Mouse (Mus musculus) hindbrain, embryonic 14.5 days (tissue): ENCODE results near the gene Clcn3. TPM values are rescaled to one million over a fixed set of nuclear protein-coding genes. Genes with fewer than 3 reads are reported as not detected.
"Not testable (repeated sequence)": the region's sequence is repeated elsewhere in the genome, so short reads cannot be mapped to it uniquely, and the experiment has no call there.

Source experiments
- ATAC-seq: fragments of 200-750 bp; cut with Nextera tagmentation; 2 replicates; pipeline ENCODE4 v1.8.0; 2017; ENCODE audit warnings: moderate number of reproducible peaks, mild to moderate bottlenecking, moderate TSS enrichment, moderate library complexity; ENCODE audit not compliant: low FRiP score
- DNase-seq: peaks from one replicate; pipeline ENCODE4 v3.0.0-alpha.2; 2015; ENCODE audit warnings: low spot score
- H3K27ac ChIP-seq: fragments of 300-500 bp; sonication (generic); 2 replicates; pipeline ENCODE4 v1.5.1; 2014; ENCODE audit warnings: mild to moderate bottlenecking, moderate library complexity
- H3K27me3 ChIP-seq: fragments of 300-500 bp; sonication (generic); 2 replicates; pipeline ENCODE4 v1.6.1; 2014; ENCODE audit warnings: mild to moderate bottlenecking, low read length, mixed read lengths; ENCODE audit not compliant: control insufficient read depth, insufficient read depth
- H3K36me3 ChIP-seq: fragments of 300-500 bp; sonication (generic); replicated peaks from 2 replicates; pipeline ENCODE4 v1.6.1; 2014; ENCODE audit not compliant: control insufficient read depth, insufficient read depth
- H3K4me1 ChIP-seq: fragments of 300-500 bp; sonication (generic); replicated peaks from 2 replicates; pipeline ENCODE4 v1.6.1; 2014; ENCODE audit warnings: antibody characterized with exemption, low read length, mixed read lengths; ENCODE audit not compliant: control insufficient read depth, insufficient read depth
- H3K4me2 ChIP-seq: fragments of 300-500 bp; sonication (generic); replicated peaks from 2 replicates; pipeline ENCODE4 v1.6.1; 2014; ENCODE audit warnings: mild to moderate bottlenecking, moderate library complexity
- H3K4me3 ChIP-seq: fragments of 300-500 bp; sonication (generic); replicated peaks from 2 replicates; pipeline ENCODE4 v1.5.1; 2014; ENCODE audit warnings: mild to moderate bottlenecking, low read length
- H3K9ac ChIP-seq: fragments of 300-500 bp; sonication (generic); 2 replicates; pipeline ENCODE4 v1.6.1; 2014
- H3K9me3 ChIP-seq: fragments of 300-500 bp; sonication (generic); 2 replicates; pipeline ENCODE4 v1.6.1; 2016; ENCODE audit warnings: low read length; ENCODE audit not compliant: control insufficient read depth
- WGBS: fragments of 180-500 bp; shearing (Covaris S2); extraction: QIAGEN DNeasy Blood & Tissue Kit; methylation state at CpG from one replicate; pipeline ENCODE4 v1.1.7; 2014; 5-methylcytosine and 5-hydroxymethylcytosine counted together
- polyA plus RNA-seq: library from polyadenylated mRNA; unstranded; fragments of >200 nt; fragmentation: Nextera tagmentation; extraction: Ambion mirVana; gene quantifications from 2 replicates; pipeline ENCODE4 v1.2.1, GENCODE M21; 2014

Gene Clcn3
- polyA plus RNA-seq = 79.0 and 86.1 TPM in 2 replicates

- WGBS = under 1% methylated on average over 101 of the region's 101 CpGs
- H3K4me3 ChIP-seq = peak within 1 kb of the TSS; percentile 95
- H3K4me1 ChIP-seq = peaks cover 18% of the 10 kb centered on the region
- H3K4me2 ChIP-seq = peak within 1 kb of the TSS; percentile 94
- no peaks in the 10 kb centered on the region for H3K9me3 ChIP-seq
- DNase-seq (peak; percentile 98), ATAC-seq (peak; percentile 99)
- no peaks in the 10 kb centered on the region for H3K27me3 ChIP-seq
- no peaks in the 10 kb centered on the region for H3K36me3 ChIP-seq
- peak within 1 kb of the TSS; percentile 84 for H3K9ac ChIP-seq
- H3K27ac ChIP-seq = peak within 1 kb of the TSS; percentile 91
Observed at GRCm38 (mm10) chr8:60982701-60983687, at the start of gene Clcn3. TSS of gene Clcn3 (minus strand) at chr8:60983300.

- Histone ChIP-seq H3K4me2 (no peak overlapping the region), H3K4me1 (peaks cover 13% of the 10 kb centered on the region), H3K36me3 (no peaks in the 10 kb centered on the region), H3K27ac (no peak overlapping the region), H3K4me3 (no peak overlapping the region), H3K27me3 (no peaks in the 10 kb centered on the region), H3K9ac (no peak overlapping the region), H3K9me3 (peaks cover 9% of the 10 kb centered on the region; the same call in 1 of the 2 replicates)
- DNase-seq = no peak
- 86% methylated on average over 3 of the region's 3 CpGs for WGBS
- ATAC-seq = no peak
Observed at GRCm38 (mm10) chr8:60996468-60996867, 13.4 kb upstream of the Clcn3 start.

- H3K27ac ChIP-seq = peak overlapping the region; percentile 90
Observed at GRCm38 (mm10) chr8:60993639-60993986, 10.5 kb upstream of the Clcn3 start.

GRCm38 (mm10) chr8:60992910-60993638, 10.0 kb upstream of the Clcn3 start, which contains the start of gene Nek1:
TSS of gene Nek1 (plus strand) at chr8:60993195.
- under 1% methylated on average over 57 of the region's 57 CpGs for WGBS
- ATAC-seq = peak; percentile 97

More at GRCm38 (mm10) chr8:60993639-60993986, 10.5 kb upstream of the Clcn3 start:
- peak overlapping the region; percentile 79 for H3K9ac ChIP-seq
- H3K4me3 ChIP-seq = peak overlapping the region; percentile 72
- ATAC-seq = no peak
- 4% methylated on average over 12 of the region's 12 CpGs for WGBS
- H3K4me1 ChIP-seq = peaks cover 13% of the 10 kb centered on the region
- H3K36me3 ChIP-seq = no peaks in the 10 kb centered on the region
- peak overlapping the region; percentile 82 for H3K4me2 ChIP-seq
- H3K9me3 ChIP-seq = peaks cover 7% of the 10 kb centered on the region; the same call in 1 of the 2 replicates
- no peaks in the 10 kb centered on the region for H3K27me3 ChIP-seq
- no peak for DNase-seq

DNA sequence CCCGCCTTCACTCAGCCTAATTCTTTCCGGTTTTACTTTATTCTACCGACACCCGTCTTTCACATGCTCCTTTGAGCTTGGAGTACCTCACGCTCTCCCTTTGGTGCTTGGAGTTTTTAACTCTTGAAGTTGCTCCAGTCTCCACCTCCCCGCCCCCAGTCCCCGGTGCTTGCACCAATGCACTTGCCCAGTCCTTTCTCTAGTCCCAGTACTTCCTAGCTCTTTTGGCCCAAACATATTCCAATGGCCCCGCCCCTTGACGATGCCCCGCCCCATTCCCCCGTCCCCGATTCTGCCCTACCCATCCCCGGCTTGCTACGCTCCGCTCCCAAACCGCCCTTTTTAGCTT, 9.4 kb upstream of the Clcn3 start:
- H3K4me3 ChIP-seq = peak overlapping the region; percentile 72
- H3K4me1 ChIP-seq = peaks cover 13% of the 10 kb centered on the region
- DNase-seq = no peak
- H3K9me3 ChIP-seq = no peaks in the 10 kb centered on the region
- H3K27ac ChIP-seq = peak overlapping the region; percentile 90
- H3K4me2 ChIP-seq = peak overlapping the region; percentile 51
- H3K27me3 ChIP-seq = no peaks in the 10 kb centered on the region
- ATAC-seq = no peak
- no peaks in the 10 kb centered on the region for H3K36me3 ChIP-seq
- H3K9ac ChIP-seq = peak overlapping the region; percentile 79
- under 1% methylated on average over 16 of the region's 16 CpGs for WGBS

More at GRCm38 (mm10) chr8:60992910-60993638, 10.0 kb upstream of the Clcn3 start, which contains the start of gene Nek1:
- peak within 1 kb of the TSS; percentile 90 for H3K27ac ChIP-seq
- H3K4me2 ChIP-seq = peak within 1 kb of the TSS; percentile 82
- no peaks in the 10 kb centered on the region for H3K36me3 ChIP-seq
- peak within 1 kb of the TSS; percentile 72 for H3K4me3 ChIP-seq
- H3K4me1 ChIP-seq = peaks cover 13% of the 10 kb centered on the region
- H3K9ac ChIP-seq = peak within 1 kb of the TSS; percentile 79
- H3K27me3 ChIP-seq = no peaks in the 10 kb centered on the region
- 0 out of 2 replicates have a peak, but pooled peaks cover 2% of the 10 kb centered on the region for H3K9me3 ChIP-seq
- DNase-seq = peak; percentile 96

GRCm38 (mm10) chr8:60984260-60985010, 1.3 kb upstream of the Clcn3 start:
- H3K27ac ChIP-seq, H3K27me3 ChIP-seq, H3K9ac ChIP-seq, DNase-seq, H3K4me3 ChIP-seq, H3K36me3 ChIP-seq, ATAC-seq, H3K9me3 ChIP-seq: not testable (repeated sequence)
- peaks cover 18% of the 10 kb centered on the region for H3K4me1 ChIP-seq
- WGBS = 93% methylated on average over 17 of the region's 17 CpGs
- peak overlapping the region; percentile 94 for H3K4me2 ChIP-seq

DNA sequence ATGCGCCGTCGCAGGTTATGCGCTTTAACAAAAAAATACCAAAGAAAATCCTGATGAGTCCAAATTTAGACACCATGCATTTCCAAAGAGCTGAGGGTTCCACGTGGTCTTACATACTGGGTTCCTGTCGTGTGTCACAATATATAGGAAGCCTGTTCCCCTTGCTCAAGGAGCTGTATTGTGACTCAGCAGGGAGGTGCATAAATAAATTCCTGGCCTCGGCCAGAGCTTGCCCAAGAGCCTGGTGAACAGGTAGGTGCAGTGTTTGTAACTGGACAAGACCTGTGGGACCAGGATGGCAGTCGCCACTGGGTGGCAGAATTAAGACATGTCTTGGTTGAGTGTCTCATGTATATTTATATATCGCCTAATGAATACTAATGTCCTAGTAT, 584 bp upstream of the Clcn3 start:
- Histone ChIP-seq H3K4me3 (peak overlapping the region; percentile 95), H3K36me3 (no peaks in the 10 kb centered on the region), H3K4me2 (peak overlapping the region; percentile 94), H3K27ac (peak overlapping the region; percentile 91), H3K9ac (peak overlapping the region; percentile 84), H3K4me1 (peaks cover 18% of the 10 kb centered on the region), H3K27me3 (no peaks in the 10 kb centered on the region), H3K9me3 (no peaks in the 10 kb centered on the region)
- peak; percentile 61 for DNase-seq
- WGBS = 5% methylated on average over 9 of the region's 9 CpGs
- peak; percentile 69 for ATAC-seq

- WGBS = 72% methylated on average over 1 of the region's 1 CpGs
- peak overlapping the region; percentile 94 for H3K4me2 ChIP-seq
- H3K4me1 ChIP-seq = peaks cover 18% of the 10 kb centered on the region
- H3K9me3 ChIP-seq = no peaks in the 10 kb centered on the region
- no peak overlapping the region for H3K27ac ChIP-seq
- no peak for ATAC-seq
- no peak for DNase-seq
- H3K36me3 ChIP-seq = no peaks in the 10 kb centered on the region
- no peaks in the 10 kb centered on the region for H3K27me3 ChIP-seq
- H3K9ac ChIP-seq = 0 out of 2 replicates have a peak overlapping the region, but pooled peaks have one; percentile 16
- no peak overlapping the region for H3K4me3 ChIP-seq
Observed at GRCm38 (mm10) chr8:60981388-60981787, 1.7 kb downstream of the Clcn3 start.
